Mouse (Mus musculus) gastrocnemius, postnatal 36 days (tissue): Measurements from ENCODE around the gene Adcyap1r1. TPM values are rescaled to one million over a fixed set of nuclear protein-coding genes. Genes with fewer than 3 reads are reported as not detected.

Experiments used
- DNase-seq, 2 experiments: peaks; one replicate each; pipeline ENCODE4 v3.0.0; 2022
- intact Hi-C: fragments of 180-260 bp; cut with DNase I; formaldehyde crosslinking; loops from one replicate; pipeline ENCODE4 v1.15.1; 2025
- long read RNA-seq, 2 experiments: library from polyadenylated mRNA; stranded (forward); transcript quantifications; one replicate each; pipeline ENCODE4 v2.0.0; 2021
- total RNA-seq, 2 experiments: library from RNA; stranded (reverse); gene quantifications; 2 replicates each; pipeline ENCODE4 v1.2.3; 2021

Gene Adcyap1r1
- total RNA-seq: 1 to 10 TPM in 1 of 2 experiments, under 1 TPM in 1; 0.86 to 1.6 TPM
- long read RNA-seq, experiment 1: 0 reads
- long read RNA-seq, experiment 2: 0 reads

- no peak for DNase-seq
- intact Hi-C loops: no loop called here
Observed at GRCm38 (mm10) chr6:55451771-55452371, at the start of gene Adcyap1r1. Adcyap1r1 (plus strand) TSS chr6:55451978.

GRCm38 (mm10) chr6:55402041-55402776 lies 49.6 kb upstream of the Adcyap1r1 start:
- intact Hi-C loops: no loop called here
- DNase-seq: peak in 1 of 2 experiments; percentile 15

- intact Hi-C loops: no loop called here
Observed at GRCm38 (mm10) chr6:55403411-55404309, 48.1 kb upstream of the Adcyap1r1 start.

GRCm38 (mm10) chr6:55404421-55404990 lies 47.3 kb upstream of the Adcyap1r1 start:
- no peak for DNase-seq
- intact Hi-C loops: no loop called here

More at GRCm38 (mm10) chr6:55403411-55404309, 48.1 kb upstream of the Adcyap1r1 start:
- no peak for DNase-seq

GRCm38 (mm10) chr6:55407345-55407744 lies 44.4 kb upstream of the Adcyap1r1 start:
- intact Hi-C loops: no loop called here
- DNase-seq: no peak

GRCm38 (mm10) chr6:55410119-55410775 lies 41.5 kb upstream of the Adcyap1r1 start:
- intact Hi-C loops: no loop called here
- no peak for DNase-seq

GRCm38 (mm10) chr6:55410977-55411376 lies 40.8 kb upstream of the Adcyap1r1 start:
- DNase-seq: no peak
- intact Hi-C loops: no loop called here

GRCm38 (mm10) chr6:55416202-55416601 lies 35.6 kb upstream of the Adcyap1r1 start:
- intact Hi-C loops: no loop called here
- DNase-seq: no peak

GRCm38 (mm10) chr6:55418746-55419410 lies 32.9 kb upstream of the Adcyap1r1 start:
- intact Hi-C loops: no loop called here
- no peak for DNase-seq

- intact Hi-C loops: no loop called here
- no peak for DNase-seq
Observed at GRCm38 (mm10) chr6:55420411-55420810, 31.4 kb upstream of the Adcyap1r1 start.

GRCm38 (mm10) chr6:55420869-55421361 lies 30.9 kb upstream of the Adcyap1r1 start:
- intact Hi-C loops: no loop called here

GRCm38 (mm10) chr6:55432121-55432520 lies 19.7 kb upstream of the Adcyap1r1 start:
- intact Hi-C loops: no loop called here

More at GRCm38 (mm10) chr6:55420869-55421361, 30.9 kb upstream of the Adcyap1r1 start:
- no peak for DNase-seq

GRCm38 (mm10) chr6:55434360-55434759 lies 17.4 kb upstream of the Adcyap1r1 start:
- intact Hi-C loops: no loop called here
- DNase-seq: no peak

More at GRCm38 (mm10) chr6:55432121-55432520, 19.7 kb upstream of the Adcyap1r1 start:
- DNase-seq: no peak

GRCm38 (mm10) chr6:55435266-55436159 lies 16.3 kb upstream of the Adcyap1r1 start:
- intact Hi-C loops: no loop called here
- DNase-seq: no peak

- intact Hi-C loops: no loop called here
- no peak for DNase-seq
Observed at GRCm38 (mm10) chr6:55437919-55438318, 13.9 kb upstream of the Adcyap1r1 start.

GRCm38 (mm10) chr6:55438837-55439236 lies 12.9 kb upstream of the Adcyap1r1 start:
- no peak for DNase-seq
- intact Hi-C loops: no loop called here

- DNase-seq: no peak
- intact Hi-C loops: no loop called here
Observed at GRCm38 (mm10) chr6:55443927-55444688, 7.7 kb upstream of the Adcyap1r1 start.
